Mouse (Mus musculus) forebrain, embryonic 16.5 days (tissue): ENCODE results near the gene Dlx2. TPM values are rescaled to one million over a fixed set of nuclear protein-coding genes. Genes with fewer than 3 reads are reported as not detected.
A peak's percentile ranks its signal among the peaks of the same experiment; 100 is the strongest.

Experiments used
- ATAC-seq: fragments of 200-750 bp; cut with Nextera tagmentation; 2 replicates; pipeline ENCODE4 v1.8.0; 2017; ENCODE audit warnings: mild to moderate bottlenecking, moderate library complexity
- H3K27ac ChIP-seq: fragments of 300-500 bp; sonication (generic); 2 replicates; pipeline ENCODE4 v1.5.1; 2014; ENCODE audit warnings: low read length, control low read depth
- H3K27me3 ChIP-seq: fragments of 300-500 bp; sonication (generic); replicated peaks from 2 replicates; pipeline ENCODE4 v1.6.1; 2014; ENCODE audit warnings: low read length; ENCODE audit not compliant: control insufficient read depth, insufficient read depth
- H3K36me3 ChIP-seq: fragments of 300-500 bp; sonication (generic); 2 replicates; pipeline ENCODE4 v1.6.1; 2014; ENCODE audit not compliant: control insufficient read depth, insufficient read depth
- H3K4me1 ChIP-seq: fragments of 300-500 bp; sonication (generic); replicated peaks from 2 replicates; pipeline ENCODE4 v1.6.1; 2014; ENCODE audit warnings: low read length; ENCODE audit not compliant: control insufficient read depth, insufficient read depth
- H3K4me2 ChIP-seq: fragments of 300-500 bp; sonication (generic); 2 replicates; pipeline ENCODE4 v1.6.1; 2014; ENCODE audit warnings: mild to moderate bottlenecking, low read length, control low read depth
- H3K4me3 ChIP-seq: fragments of 300-500 bp; sonication (generic); replicated peaks from 2 replicates; pipeline ENCODE4 v1.5.1; 2014; ENCODE audit warnings: mild to moderate bottlenecking, low read length, control low read depth
- H3K9ac ChIP-seq: fragments of 300-500 bp; sonication (generic); replicated peaks from 2 replicates; pipeline ENCODE4 v1.6.1; 2014; ENCODE audit warnings: low read depth, low read length, control low read depth
- H3K9me3 ChIP-seq: fragments of 300-500 bp; sonication (generic); 2 replicates; pipeline ENCODE4 v1.6.1; 2016; ENCODE audit warnings: low read length; ENCODE audit not compliant: control insufficient read depth
- WGBS: fragments of 180-500 bp; shearing (Covaris S2); extraction: QIAGEN DNeasy Blood & Tissue Kit; methylation state at CpG from one replicate; pipeline ENCODE4 v1.1.7; 2014; 5-methylcytosine and 5-hydroxymethylcytosine counted together
- polyA plus RNA-seq: library from polyadenylated mRNA; unstranded; fragments of >200 nt; fragmentation: Nextera tagmentation; extraction: Ambion mirVana; gene quantifications from 2 replicates; pipeline ENCODE4 v1.2.1, GENCODE M21; 2015

Dlx2 gene
- polyA plus RNA-seq, 1 experiment from 2014 or later = 45.2 TPM

GRCm38 (mm10) chr2:71542227-71542815 lies 4.2 kb downstream of the Dlx2 start:
- H3K9me3 ChIP-seq = no peaks in the 10 kb centered on the region
- 7% methylated on average over 11 of the region's 11 CpGs for whole genome bisulfite sequencing
- H3K36me3 ChIP-seq = no peaks in the 10 kb centered on the region
- ATAC-seq = no peak
- peak overlapping the region; percentile 93 for H3K27ac ChIP-seq
- H3K4me1 ChIP-seq = peaks cover 38% of the 10 kb centered on the region
- peak overlapping the region; percentile 66 for H3K9ac ChIP-seq
- peak overlapping the region; percentile 79 for H3K4me2 ChIP-seq
- H3K4me3 ChIP-seq = peak overlapping the region; percentile 57
- H3K27me3 ChIP-seq = peaks cover 21% of the 10 kb centered on the region; the same call in 1 of the 2 replicates

- peak overlapping the region; percentile 57 for H3K4me3 ChIP-seq
- H3K27ac ChIP-seq = peak overlapping the region; percentile 93
- H3K9ac ChIP-seq = peak overlapping the region; percentile 66
- peaks cover 19% of the 10 kb centered on the region for H3K27me3 ChIP-seq
- no peaks in the 10 kb centered on the region for H3K36me3 ChIP-seq
- peak; percentile 8; the same call in 1 of the 2 replicates for ATAC-seq
- peak overlapping the region; percentile 79 for H3K4me2 ChIP-seq
- H3K9me3 ChIP-seq = no peaks in the 10 kb centered on the region
- WGBS = 5% methylated on average over 37 of the region's 37 CpGs
- H3K4me1 ChIP-seq = peaks cover 32% of the 10 kb centered on the region
These were observed 4.9 kb downstream of the Dlx2 start for GRCm38 (mm10) chr2:71541418-71542226.

GRCm38 (mm10) chr2:71540611-71541417 lies 5.7 kb downstream of the Dlx2 start:
- H3K27ac ChIP-seq = peak overlapping the region; percentile 93
- H3K4me2 ChIP-seq = peak overlapping the region; percentile 79
- no peaks in the 10 kb centered on the region for H3K36me3 ChIP-seq
- ATAC-seq = peak; percentile 22
- 1% methylated on average over 43 of the region's 48 CpGs for WGBS
- H3K9ac ChIP-seq = peak overlapping the region; percentile 66
- H3K27me3 ChIP-seq = peaks cover 23% of the 10 kb centered on the region
- H3K9me3 ChIP-seq = no peaks in the 10 kb centered on the region
- peak overlapping the region; percentile 57 for H3K4me3 ChIP-seq
- H3K4me1 ChIP-seq = peaks cover 24% of the 10 kb centered on the region

GRCm38 (mm10) chr2:71534242-71535052 lies 12.1 kb downstream of the Dlx2 start:
- ATAC-seq = no peak

GRCm38 (mm10) chr2:71533094-71533493 lies 13.5 kb downstream of the Dlx2 start:
- peak overlapping the region; percentile 97 for H3K27ac ChIP-seq

More at GRCm38 (mm10) chr2:71534242-71535052, 12.1 kb downstream of the Dlx2 start:
- H3K4me1 ChIP-seq = peaks cover 11% of the 10 kb centered on the region; the same call in 1 of the 2 replicates
- H3K4me3 ChIP-seq = peak overlapping the region; percentile 55
- peak overlapping the region; percentile 82 for H3K27ac ChIP-seq
- H3K27me3 ChIP-seq = peaks cover 27% of the 10 kb centered on the region
- 2% methylated on average over 20 of the region's 20 CpGs for WGBS
- H3K36me3 ChIP-seq = no peaks in the 10 kb centered on the region
- peak overlapping the region; percentile 71 for H3K4me2 ChIP-seq
- H3K9me3 ChIP-seq = no peaks in the 10 kb centered on the region
- H3K9ac ChIP-seq = peak overlapping the region; percentile 36

GRCm38 (mm10) chr2:71531990-71532970 lies 14.3 kb downstream of the Dlx2 start:
- H3K36me3 ChIP-seq = no peaks in the 10 kb centered on the region
- ATAC-seq = no peak
- peak overlapping the region; percentile 75 for H3K9ac ChIP-seq
- peak overlapping the region; percentile 97 for H3K27ac ChIP-seq
- H3K4me3 ChIP-seq = peak overlapping the region; percentile 55
- peak overlapping the region; percentile 71 for H3K4me2 ChIP-seq
- H3K9me3 ChIP-seq = no peaks in the 10 kb centered on the region
- H3K27me3 ChIP-seq = peaks cover 28% of the 10 kb centered on the region
- 2% methylated on average over 43 of the region's 43 CpGs for WGBS
- H3K4me1 ChIP-seq = peaks cover 16% of the 10 kb centered on the region

More at GRCm38 (mm10) chr2:71533094-71533493, 13.5 kb downstream of the Dlx2 start:
- H3K9ac ChIP-seq = peak overlapping the region; percentile 75
- no peaks in the 10 kb centered on the region for H3K36me3 ChIP-seq
- ATAC-seq = no peak
- peaks cover 28% of the 10 kb centered on the region for H3K27me3 ChIP-seq
- 19% methylated on average over 5 of the region's 5 CpGs for WGBS
- H3K9me3 ChIP-seq = no peaks in the 10 kb centered on the region
- peak overlapping the region; percentile 55 for H3K4me3 ChIP-seq
- peaks cover 16% of the 10 kb centered on the region for H3K4me1 ChIP-seq
- H3K4me2 ChIP-seq = peak overlapping the region; percentile 71

GRCm38 (mm10) chr2:71531124-71531590 lies 15.4 kb downstream of the Dlx2 start:
- Histone ChIP-seq H3K9ac (peak overlapping the region; percentile 75), H3K9me3 (no peaks in the 10 kb centered on the region), H3K27ac (peak overlapping the region; percentile 97), H3K4me1 (peaks cover 16% of the 10 kb centered on the region), H3K27me3 (peaks cover 33% of the 10 kb centered on the region), H3K4me2 (peak overlapping the region; percentile 71), H3K36me3 (no peaks in the 10 kb centered on the region), H3K4me3 (peak overlapping the region; percentile 55)
- ATAC-seq = no peak
- WGBS = 5% methylated on average over 12 of the region's 12 CpGs
